23 mouse cellular contexts compared by ENCODE assay signal in the genomic region with DNA sequence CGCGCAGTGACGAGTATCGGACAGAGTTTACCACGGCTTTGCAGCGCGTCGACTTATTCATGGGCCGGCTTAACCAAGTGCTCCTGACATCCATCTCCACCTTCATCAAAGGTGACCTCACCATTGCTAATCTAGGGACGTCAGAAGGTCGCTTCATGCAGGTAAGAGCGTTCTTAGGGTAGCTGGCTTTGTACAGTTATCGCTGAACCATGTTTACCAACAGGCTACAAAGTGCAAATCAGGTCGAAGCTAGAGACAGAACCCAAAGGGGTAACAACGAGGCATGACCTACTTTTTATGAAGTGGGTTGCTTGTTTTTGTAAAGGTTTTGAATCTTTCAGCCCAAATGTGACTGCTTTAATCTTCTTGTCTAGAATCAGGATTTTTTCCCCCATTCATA. TPM values are rescaled to one million over a fixed set of nuclear protein-coding genes. Genes with fewer than 3 reads are reported as not detected.
A peak's percentile ranks its signal among the peaks of the same experiment; 100 is the strongest.
DNase-seq lines count a peak whose midpoint lies in the region; ATAC-seq and TF ChIP-seq lines count a peak whose summit lies in the region.
"Had no signal": no experiment of that assay in that cellular context is flagged by ENCODE, and none has a peak within 500 bp of the region (broad histone marks: within the 10 kb centered on the region; RNA-seq: fewer than 3 reads in every experiment).

No protein-coding gene starts in this region.

- H3K4me1 ChIP-seq in intestine, embryonic 14.5 days (replicated peaks; ENCODE audit: control insufficient read depth, insufficient read depth, low read length), result peaks cover 10% of the 10 kb centered on the region
- H3K4me1 ChIP-seq in intestine, embryonic 15.5 days (replicated peaks), result 0 out of 2 replicates have a peak, but pooled peaks cover 6% of the 10 kb centered on the region
- peaks cover 13% of the 10 kb centered on the region for H3K4me1 ChIP-seq in liver, adult 2 months (ENCODE audit: control insufficient read depth, insufficient read depth, low read length)
- no peaks in the 10 kb centered on the region; the same call in 1 of the 2 replicates for H3K4me1 ChIP-seq in liver, embryonic 11.5 days (replicated peaks; ENCODE audit: control insufficient read depth, insufficient read depth, low read length)
- H3K4me1 ChIP-seq in liver, embryonic 16.5 days (ENCODE audit: control insufficient read depth, low read depth, low read length), result no peaks in the 10 kb centered on the region; the same call in 1 of the 2 replicates
- H3K4me1 ChIP-seq in liver, embryonic 12.5 days, result no peaks in the 10 kb centered on the region
- H3K4me1 ChIP-seq in liver, postnatal 0 days (ENCODE audit: insufficient read depth), result peaks cover 4% of the 10 kb centered on the region; the same call in 1 of the 2 replicates

- 93% methylated on average over 15 of the region's 15 CpGs for WGBS in intestine, embryonic 14.5 days
- WGBS in intestine, embryonic 15.5 days, result 90% methylated on average over 15 of the region's 15 CpGs
- WGBS in liver, adult 2 months, result 55% methylated on average over 15 of the region's 15 CpGs
- WGBS in liver, embryonic 11.5 days, result 88% methylated on average over 15 of the region's 15 CpGs
- 73% methylated on average over 15 of the region's 15 CpGs for WGBS in liver, embryonic 16.5 days (ENCODE audit: insufficient replicate concordance)
- 79% methylated on average over 15 of the region's 15 CpGs for WGBS in liver, embryonic 12.5 days (ENCODE audit: insufficient replicate concordance)
- 75% methylated on average over 15 of the region's 15 CpGs for WGBS in liver, postnatal 0 days (ENCODE audit: insufficient replicate concordance)

- TF ChIP-seq CTCF in liver, adult 2 months (IDR thresholded peaks at IDR 0.05; ENCODE audit: low read depth, low read length), result no peak
- TF ChIP-seq CTCF in liver, postnatal 0 days (IDR thresholded peaks at IDR 0.05; ENCODE audit: low read depth), result no peak

- no peaks in the 10 kb centered on the region for H3K27me3 ChIP-seq in intestine, embryonic 14.5 days (replicated peaks; ENCODE audit: control insufficient read depth, insufficient read depth, low read length)
- no peaks in the 10 kb centered on the region for H3K27me3 ChIP-seq in intestine, embryonic 15.5 days (replicated peaks)
- H3K27me3 ChIP-seq in liver, adult 2 months (ENCODE audit: control insufficient read depth, insufficient read depth, low read length), result no peaks in the 10 kb centered on the region
- no peaks in the 10 kb centered on the region for H3K27me3 ChIP-seq in liver, embryonic 11.5 days (replicated peaks; ENCODE audit: control insufficient read depth, insufficient read depth, low read length)
- no peaks in the 10 kb centered on the region for H3K27me3 ChIP-seq in liver, embryonic 16.5 days (ENCODE audit: control insufficient read depth, insufficient read depth, low read depth, low read length)
- no peaks in the 10 kb centered on the region for H3K27me3 ChIP-seq in liver, embryonic 12.5 days (replicated peaks)
- H3K27me3 ChIP-seq in liver, postnatal 0 days (ENCODE audit: insufficient read depth, low read length), result no peaks in the 10 kb centered on the region
- H3K27me3 ChIP-seq: CH12.LX, Patski had no signal

- no peak overlapping the region for H3K4me3 ChIP-seq in intestine, embryonic 14.5 days (ENCODE audit: low read depth, low read length)
- no peak overlapping the region for H3K4me3 ChIP-seq in intestine, embryonic 15.5 days (replicated peaks)
- H3K4me3 ChIP-seq in liver, adult 2 months (ENCODE audit: insufficient read depth, low read depth, low read length), result no peak overlapping the region
- H3K4me3 ChIP-seq in liver, embryonic 11.5 days (ENCODE audit: low read depth, low read length), result no peak overlapping the region
- H3K4me3 ChIP-seq in liver, embryonic 16.5 days (ENCODE audit: low read depth, low read length), result no peak overlapping the region
- H3K4me3 ChIP-seq in liver, embryonic 12.5 days, result no peak overlapping the region
- H3K4me3 ChIP-seq in liver, postnatal 0 days (ENCODE audit: low read depth, low read length), result no peak overlapping the region

- H3K4me2 ChIP-seq in intestine, embryonic 14.5 days (ENCODE audit: low read length), result no peak overlapping the region
- H3K4me2 ChIP-seq in intestine, embryonic 15.5 days (replicated peaks), result no peak overlapping the region
- H3K4me2 ChIP-seq in liver, embryonic 11.5 days, result no peak overlapping the region
- no peak overlapping the region for H3K4me2 ChIP-seq in liver, embryonic 16.5 days (ENCODE audit: low read depth, low read length)
- H3K4me2 ChIP-seq in liver, embryonic 12.5 days, result no peak overlapping the region
- no peak overlapping the region for H3K4me2 ChIP-seq in liver, postnatal 0 days (ENCODE audit: low read depth, low read length)

- H3K9ac ChIP-seq in intestine, embryonic 14.5 days (ENCODE audit: low read length), result no peak overlapping the region
- H3K9ac ChIP-seq in intestine, embryonic 15.5 days, result no peak overlapping the region
- H3K9ac ChIP-seq in liver, adult 2 months (ENCODE audit: low read depth, low read length), result no peak overlapping the region
- H3K9ac ChIP-seq in liver, embryonic 11.5 days (ENCODE audit: low read depth, low read length), result no peak overlapping the region
- no peak overlapping the region for H3K9ac ChIP-seq in liver, embryonic 16.5 days (ENCODE audit: low read depth, low read length)
- H3K9ac ChIP-seq in liver, embryonic 12.5 days, result no peak overlapping the region
- no peak overlapping the region for H3K9ac ChIP-seq in liver, postnatal 0 days (replicated peaks)

- TF ChIP-seq POLR2A in liver, adult 2 months (IDR thresholded peaks at IDR 0.05; ENCODE audit: extremely low read depth, insufficient read depth, low read length), result no peak

- no peak for TF ChIP-seq EP300 in liver, postnatal 0 days (IDR thresholded peaks at IDR 0.05; ENCODE audit: low read depth)

- H3K27ac ChIP-seq in intestine, embryonic 14.5 days (ENCODE audit: low read depth), result no peak overlapping the region
- no peak overlapping the region for H3K27ac ChIP-seq in intestine, embryonic 15.5 days
- 0 out of 2 replicates have a peak overlapping the region, but pooled peaks have one; percentile 5 for H3K27ac ChIP-seq in liver, adult 2 months (replicated peaks; ENCODE audit: insufficient read depth, low read depth, low read length)
- no peak overlapping the region for H3K27ac ChIP-seq in liver, embryonic 11.5 days (ENCODE audit: low read depth, low read length)
- H3K27ac ChIP-seq in liver, embryonic 16.5 days (ENCODE audit: low read length), result no peak overlapping the region
- H3K27ac ChIP-seq in liver, embryonic 12.5 days, result no peak overlapping the region
- no peak overlapping the region for H3K27ac ChIP-seq in liver, postnatal 0 days (ENCODE audit: low read depth)

- DNase-seq in intestine, embryonic 14.5 days (ENCODE audit: low spot score), result peak; percentile 45
- DNase-seq in liver, adult 2 months (ENCODE audit: extremely low read depth, low read depth, low spot score), result peak; percentile 75
- DNase-seq in liver, embryonic 11.5 days (ENCODE audit: low spot score), result no peak
- no peak for DNase-seq in liver, postnatal 0 days
- DNase-seq in liver, result no peak
- DNase-seq: adrenal gland, adult 2 months; adrenal gland, adult 8-10 months; adrenal gland, postnatal 10 days; adrenal gland, postnatal 14 days; adrenal gland, postnatal 25 days; adrenal gland, postnatal 36 days; B cell, adult 2 months; cerebellum, adult 11 months; cerebellum, adult 11-12 months had no signal

- no peak for ATAC-seq in intestine, embryonic 14.5 days (replicated peaks; ENCODE audit: low FRiP score, low TSS enrichment, low read depth)
- no peak for ATAC-seq in intestine, embryonic 15.5 days
- no peak for ATAC-seq in liver, embryonic 11.5 days (replicated peaks; ENCODE audit: low FRiP score)
- peak; percentile 45; the same call in 1 of the 2 replicates for ATAC-seq in liver, embryonic 16.5 days (ENCODE audit: low read depth)
- no peak for ATAC-seq in liver, embryonic 12.5 days
- peak; percentile 66 for ATAC-seq in liver, postnatal 0 days
- ATAC-seq: activated CD4-positive, CD25-positive, alpha-beta regulatory T cell, adult 4 months; CD4-positive, CD25-positive, alpha-beta regulatory T cell, adult 4 months; Patski had no signal

- no peaks in the 10 kb centered on the region for H3K9me3 ChIP-seq in intestine, embryonic 14.5 days (ENCODE audit: control insufficient read depth, low read length)
- no peaks in the 10 kb centered on the region for H3K9me3 ChIP-seq in intestine, embryonic 15.5 days
- H3K9me3 ChIP-seq in liver, embryonic 11.5 days (ENCODE audit: control insufficient read depth, low read length), result no peaks in the 10 kb centered on the region
- no peaks in the 10 kb centered on the region for H3K9me3 ChIP-seq in liver, embryonic 16.5 days (replicated peaks; ENCODE audit: control insufficient read depth, low read length)
- no peaks in the 10 kb centered on the region for H3K9me3 ChIP-seq in liver, embryonic 12.5 days (replicated peaks)
- no peaks in the 10 kb centered on the region for H3K9me3 ChIP-seq in liver, postnatal 0 days (ENCODE audit: low read length)
- H3K9me3 ChIP-seq: G1E had no signal

- peaks cover 6% of the 10 kb centered on the region; the same call in 1 of the 2 replicates for H3K79me2 ChIP-seq in liver, adult 2 months (ENCODE audit: control insufficient read depth, insufficient read depth, low read length)

- no peaks in the 10 kb centered on the region for H3K36me3 ChIP-seq in intestine, embryonic 14.5 days (ENCODE audit: control insufficient read depth, insufficient read depth, low read length)
- H3K36me3 ChIP-seq in intestine, embryonic 15.5 days, result no peaks in the 10 kb centered on the region
- H3K36me3 ChIP-seq in liver, adult 2 months (ENCODE audit: control insufficient read depth, insufficient read depth, low read length), result peaks cover 2% of the 10 kb centered on the region
- no peaks in the 10 kb centered on the region for H3K36me3 ChIP-seq in liver, embryonic 11.5 days (ENCODE audit: control insufficient read depth, insufficient read depth, low read length)
- H3K36me3 ChIP-seq in liver, embryonic 16.5 days (ENCODE audit: control insufficient read depth, insufficient read depth), result no peaks in the 10 kb centered on the region
- H3K36me3 ChIP-seq in liver, embryonic 12.5 days, result no peaks in the 10 kb centered on the region
- H3K36me3 ChIP-seq in liver, postnatal 0 days (replicated peaks; ENCODE audit: insufficient read depth, low read length), result no peaks in the 10 kb centered on the region
- H3K36me3 ChIP-seq: G1E had no signal

RNA-seq across cellular contexts. Expression of a gene that starts 49.8 kb away (rescaled TPM):
- 17.7 and 20.0 TPM in 2 replicates for polyA plus RNA-seq in intestine, embryonic 14.5 days (2014; fragmentation: Nextera tagmentation; extraction: Ambion mirVana)
- 12.2 and 13.5 TPM in 2 replicates for polyA plus RNA-seq in intestine, embryonic 15.5 days (2015; fragmentation: Nextera tagmentation; extraction: Ambion mirVana)
- 67.7 and 72.0 TPM in 2 replicates for total RNA-seq in liver, adult 2 months (2014; rRNA removed)
- 13.5 and 13.9 TPM in 2 replicates for polyA plus RNA-seq in liver, adult 2 months (2012; rRNA removed)
- polyA plus RNA-seq in liver, embryonic 11.5 days (2014; fragmentation: Nextera tagmentation; extraction: Ambion mirVana), result 7.8 and 8.2 TPM in 2 replicates
- polyA plus RNA-seq in liver, embryonic 16.5 days (2015; fragmentation: Nextera tagmentation; extraction: Ambion mirVana), result 6.1 and 6.9 TPM in 2 replicates
- polyA plus RNA-seq in liver, embryonic 12.5 days (2016; fragmentation: Nextera tagmentation; extraction: Ambion mirVana), result 6.0 and 6.1 TPM in 2 replicates
- 7.2 and 8.2 TPM in 2 replicates for polyA plus RNA-seq in liver, postnatal 0 days (2015; fragmentation: Nextera tagmentation; extraction: Ambion mirVana)
- total RNA-seq: MEL had no signal
- polyA plus RNA-seq: activated CD4-positive, CD25-positive, alpha-beta regulatory T cell, adult 4 months; G1E had no signal

Comparison
In these comparisons a context has a peak if more than half of its experiments do, and no peak if none do; other contexts are left out.
1. ATAC-seq: peak in liver, embryonic 16.5 days (single experiment) and liver, postnatal 0 days (single experiment); none in intestine, embryonic 14.5 days (single experiment), intestine, embryonic 15.5 days (single experiment), liver, embryonic 11.5 days (single experiment) and liver, embryonic 12.5 days (single experiment).
2. DNase-seq: peak in intestine, embryonic 14.5 days (single experiment) and liver, adult 2 months (single experiment); none in liver, embryonic 11.5 days (single experiment), liver, postnatal 0 days (single experiment) and liver (single experiment).